Mouse (Mus musculus) lung, embryonic 16.5 days (tissue): Measurements from ENCODE around the gene Myadml2. TPM values are rescaled to one million over a fixed set of nuclear protein-coding genes. Genes with fewer than 3 reads are reported as not detected.
A peak's percentile ranks its signal among the peaks of the same experiment; 100 is the strongest.

Source experiments
- ATAC-seq: fragments of 200-750 bp; cut with Nextera tagmentation; 2 replicates; pipeline ENCODE4 v1.8.0; 2017; ENCODE audit warnings: low read depth, mild to moderate bottlenecking, moderate library complexity
- H3K27ac ChIP-seq: fragments of 300-500 bp; sonication (generic); 2 replicates; pipeline ENCODE4 v1.5.1; 2014; ENCODE audit warnings: mild to moderate bottlenecking, control low read depth, low read length
- H3K27me3 ChIP-seq: fragments of 300-500 bp; sonication (generic); 2 replicates; pipeline ENCODE4 v1.6.1; 2014; ENCODE audit warnings: low read depth, low read length, mixed read lengths; ENCODE audit not compliant: control insufficient read depth, insufficient read depth
- H3K36me3 ChIP-seq: fragments of 300-500 bp; sonication (generic); 2 replicates; pipeline ENCODE4 v1.6.1; 2014; ENCODE audit warnings: low read length; ENCODE audit not compliant: control insufficient read depth, insufficient read depth
- H3K4me1 ChIP-seq: fragments of 300-500 bp; sonication (generic); replicated peaks from 2 replicates; pipeline ENCODE4 v1.6.1; 2014; ENCODE audit warnings: low read length, mixed read lengths; ENCODE audit not compliant: control insufficient read depth, insufficient read depth
- H3K4me2 ChIP-seq: fragments of 300-500 bp; sonication (generic); 2 replicates; pipeline ENCODE4 v1.6.1; 2014; ENCODE audit warnings: low read depth, low read length, control low read depth
- H3K4me3 ChIP-seq: fragments of 300-500 bp; sonication (generic); 2 replicates; pipeline ENCODE4 v1.5.1; 2014; ENCODE audit warnings: mild to moderate bottlenecking, low read length, control low read depth
- H3K9ac ChIP-seq: fragments of 300-500 bp; sonication (generic); 2 replicates; pipeline ENCODE4 v1.6.1; 2014; ENCODE audit warnings: low read length, control low read depth
- H3K9me3 ChIP-seq: fragments of 300-500 bp; sonication (generic); 2 replicates; pipeline ENCODE4 v1.6.1; 2016; ENCODE audit warnings: low read length; ENCODE audit not compliant: control insufficient read depth
- WGBS: fragments of 180-500 bp; shearing (Covaris S2); extraction: QIAGEN DNeasy Blood & Tissue Kit; methylation state at CpG from one replicate; pipeline ENCODE4 v1.1.7; 2014; 5-methylcytosine and 5-hydroxymethylcytosine counted together
- microRNA-seq: library from miRNA; unstranded; fragments of <30 nt; microRNA quantifications from one replicate; pipeline ENCODE4, GENCODE M21; 2016
- polyA plus RNA-seq: library from polyadenylated mRNA; unstranded; fragments of >200 nt; fragmentation: Nextera tagmentation; extraction: Ambion mirVana; gene quantifications from 2 replicates; pipeline ENCODE4 v1.2.1, GENCODE M21; 2015

Gene Myadml2
- polyA plus RNA-seq, 1 experiment from 2014 or later = 1.1 TPM

DNA sequence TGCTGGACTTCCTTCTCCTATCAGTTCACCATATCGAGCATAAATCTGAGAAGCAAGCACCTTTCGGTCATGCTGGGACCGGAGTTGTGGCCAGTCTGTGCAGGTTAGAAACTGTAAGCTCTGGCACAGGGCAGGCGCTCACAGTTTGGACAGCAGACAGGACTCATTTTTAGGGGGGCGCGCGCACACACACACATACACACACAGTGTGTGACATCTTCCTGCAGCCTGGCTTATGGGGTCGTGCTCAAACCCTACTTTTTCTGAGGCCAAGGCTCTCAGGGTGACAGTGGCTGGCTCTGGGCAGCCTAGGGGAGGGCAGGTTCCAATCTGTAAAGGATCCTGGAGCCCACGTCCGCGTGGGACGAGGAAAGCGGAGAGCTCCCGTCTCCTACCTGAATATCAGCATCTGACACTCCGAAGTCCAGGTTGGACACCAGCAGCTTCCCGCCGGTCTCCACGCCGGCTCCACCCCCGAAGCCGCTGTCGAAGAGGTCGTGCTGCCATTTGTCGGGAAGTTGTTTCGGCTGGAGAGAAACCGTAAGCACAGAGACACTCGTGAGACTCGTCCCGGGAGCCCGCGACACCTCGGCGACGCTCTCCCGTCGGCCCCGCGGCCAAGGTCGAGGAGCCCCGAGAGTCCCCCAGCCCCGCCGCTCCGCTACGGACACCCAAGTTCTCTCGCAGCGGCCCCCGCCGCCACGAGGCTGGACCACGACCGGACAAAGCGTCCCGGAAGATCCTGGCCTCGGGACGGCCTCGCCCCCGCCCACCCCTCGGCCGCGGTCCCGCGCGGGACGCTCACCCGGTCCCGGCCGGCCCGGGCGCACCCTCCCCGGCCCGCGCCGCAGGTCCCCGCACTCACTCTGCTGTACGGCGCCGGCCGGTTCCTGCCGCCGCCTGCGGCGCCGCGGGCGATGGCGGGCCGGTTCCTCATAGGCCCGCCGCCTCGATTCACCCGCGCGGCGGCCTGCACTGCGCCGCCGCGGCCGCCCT is 50.4 kb downstream of the Myadml2 start:
- Histone ChIP-seq H3K9me3 (no peaks in the 10 kb centered on the region), H3K4me1 (peaks cover 20% of the 10 kb centered on the region), H3K36me3 (peaks cover 46% of the 10 kb centered on the region), H3K4me3 (peak overlapping the region; percentile 93), H3K4me2 (peak overlapping the region; percentile 92), H3K9ac (peak overlapping the region; percentile 97), H3K27me3 (no peaks in the 10 kb centered on the region), H3K27ac (peak overlapping the region; percentile 87)
- ATAC-seq = peak; percentile 41
- 3% methylated on average over 86 of the region's 99 CpGs for WGBS

Small RNAs within 50 kb of the gene (microRNA-seq; reads per million reads assigned to microRNA genes)
- not detected for gene Mir6936

Other genes starting within 250 kb of the Myadml2 start
- gene Nploc4, start 210.4 kb downstream of the Myadml2 start, polyA plus RNA-seq = 25.9 and 28.2 TPM in 2 replicates
- not detected in 2 replicates for gene Tspan10, start 205.5 kb downstream of the Myadml2 start, polyA plus RNA-seq
- 0.21 TPM in 1 of 2 replicates, not detected in the other for gene Pde6g, start 194.7 kb downstream of the Myadml2 start, polyA plus RNA-seq
- gene Oxld1, start 190.1 kb downstream of the Myadml2 start, polyA plus RNA-seq = 13.2 and 14.8 TPM in 2 replicates
- gene Ccdc137, start 190.0 kb downstream of the Myadml2 start, polyA plus RNA-seq = 34.8 and 38.1 TPM in 2 replicates
- gene Arl16, start 180.6 kb downstream of the Myadml2 start, polyA plus RNA-seq = 40.3 and 44.8 TPM in 2 replicates
- gene Mrpl12, start 163.5 kb downstream of the Myadml2 start, polyA plus RNA-seq = 113 and 117 TPM in 2 replicates
- 72.5 and 73.8 TPM in 2 replicates for gene Slc25a10, start 156.3 kb downstream of the Myadml2 start, polyA plus RNA-seq
- gene Gcgr, start 117.5 kb downstream of the Myadml2 start, polyA plus RNA-seq = 1.4 and 1.7 TPM in 2 replicates
- 184 and 200 TPM in 2 replicates for gene Mcrip1, start 98.4 kb downstream of the Myadml2 start, polyA plus RNA-seq
- gene Ppp1r27, start 97.0 kb downstream of the Myadml2 start, polyA plus RNA-seq = 0.95 and 2.6 TPM in 2 replicates
- 829 and 841 TPM in 2 replicates for gene P4hb, start 74.9 kb downstream of the Myadml2 start, polyA plus RNA-seq
- gene Arhgdia, start 66.5 kb downstream of the Myadml2 start, polyA plus RNA-seq = 654 and 680 TPM in 2 replicates
- 82.6 and 266 TPM in 2 replicates for gene Alyref, start 49.8 kb downstream of the Myadml2 start, polyA plus RNA-seq
- 215 and 224 TPM in 2 replicates for gene Anapc11, start 49.7 kb downstream of the Myadml2 start, polyA plus RNA-seq
- 1.5 and 1.6 TPM in 2 replicates for gene Npb, start 39.7 kb downstream of the Myadml2 start, polyA plus RNA-seq
- 104 and 117 TPM in 2 replicates for gene Pcyt2, start 30.2 kb downstream of the Myadml2 start, polyA plus RNA-seq
- gene Sirt7, start 22.9 kb downstream of the Myadml2 start, polyA plus RNA-seq = 31.8 and 32.5 TPM in 2 replicates
- 13.2 and 15.0 TPM in 2 replicates for gene Mafg, start 14.6 kb downstream of the Myadml2 start, polyA plus RNA-seq
- 22.4 and 23.4 TPM in 2 replicates for gene Pycr1, start 4.4 kb downstream of the Myadml2 start, polyA plus RNA-seq
- 3.2 and 4.0 TPM in 2 replicates for gene Notum, start 13.0 kb upstream of the Myadml2 start, polyA plus RNA-seq
- gene Aspscr1, start 24.8 kb upstream of the Myadml2 start, polyA plus RNA-seq = 127 and 133 TPM in 2 replicates
- 156 and 170 TPM in 2 replicates for gene Cenpx, start 65.6 kb upstream of the Myadml2 start, polyA plus RNA-seq
- 58.2 and 63.9 TPM in 2 replicates for gene Lrrc45, start 65.8 kb upstream of the Myadml2 start, polyA plus RNA-seq
- gene Rac3, start 73.3 kb upstream of the Myadml2 start, polyA plus RNA-seq = 53.5 and 54.2 TPM in 2 replicates
- gene Dcxr, start 79.1 kb upstream of the Myadml2 start, polyA plus RNA-seq = 69.5 and 92.2 TPM in 2 replicates
- 194 and 348 TPM in 2 replicates for gene Cbr2, start 84.0 kb upstream of the Myadml2 start, polyA plus RNA-seq
- gene Hmga1b, start 114.6 kb upstream of the Myadml2 start, polyA plus RNA-seq = 3.9 and 5.0 TPM in 2 replicates
- 39.3 and 43.0 TPM in 2 replicates for gene Rfng, start 136.0 kb upstream of the Myadml2 start, polyA plus RNA-seq
- 187 and 188 TPM in 2 replicates for gene Gps1, start 136.1 kb upstream of the Myadml2 start, polyA plus RNA-seq
- 74.0 and 80.9 TPM in 2 replicates for gene Dus1l, start 148.2 kb upstream of the Myadml2 start, polyA plus RNA-seq
- 50.6 and 53.5 TPM in 2 replicates for gene Fasn, start 176.4 kb upstream of the Myadml2 start, polyA plus RNA-seq